Mouse (Mus musculus): ENCODE data around the gene Tmem91. TPM values are rescaled to one million over a fixed set of nuclear protein-coding genes. Genes with fewer than 3 reads are reported as not detected.

Gene Tmem91
- polyA plus RNA-seq, 1 experiment from 2014 or later = 4.0 TPM

Other genes with a start within 250 kb of the Tmem91 start
- 0.23 and 0.51 TPM in 2 replicates for gene Ceacam1, start 197.6 kb downstream of the Tmem91 start, polyA plus RNA-seq (2016; fragmentation: Nextera tagmentation; extraction: Ambion mirVana)
- not detected in 2 replicates for gene Ceacam2, start 135.3 kb downstream of the Tmem91 start, polyA plus RNA-seq (2016; fragmentation: Nextera tagmentation; extraction: Ambion mirVana)
- gene Erich4, start 59.3 kb downstream of the Tmem91 start, polyA plus RNA-seq (2016; fragmentation: Nextera tagmentation; extraction: Ambion mirVana) = not detected in 2 replicates
- 24.0 and 25.1 TPM in 2 replicates for gene Dmac2, start 55.8 kb downstream of the Tmem91 start, polyA plus RNA-seq (2016; fragmentation: Nextera tagmentation; extraction: Ambion mirVana)
- gene B3gnt8, start 48.5 kb downstream of the Tmem91 start, polyA plus RNA-seq (2016; fragmentation: Nextera tagmentation; extraction: Ambion mirVana) = 0.70 and 0.79 TPM in 2 replicates
- gene Bckdha, start 16.2 kb downstream of the Tmem91 start, polyA plus RNA-seq (2016; fragmentation: Nextera tagmentation; extraction: Ambion mirVana) = 36.1 and 38.1 TPM in 2 replicates
- 49.8 and 51.1 TPM in 2 replicates for gene Exosc5, start 16.0 kb downstream of the Tmem91 start, polyA plus RNA-seq (2016; fragmentation: Nextera tagmentation; extraction: Ambion mirVana)
- gene B9d2, start 5.6 kb upstream of the Tmem91 start, polyA plus RNA-seq (2016; fragmentation: Nextera tagmentation; extraction: Ambion mirVana) = 31.3 and 31.6 TPM in 2 replicates
- 1.3 and 1.6 TPM in 2 replicates for gene Tgfb1, start 11.8 kb upstream of the Tmem91 start, polyA plus RNA-seq (2016; fragmentation: Nextera tagmentation; extraction: Ambion mirVana)
- 29.0 and 35.7 TPM in 2 replicates for gene Ccdc97, start 43.9 kb upstream of the Tmem91 start, polyA plus RNA-seq (2016; fragmentation: Nextera tagmentation; extraction: Ambion mirVana)
- gene Hnrnpul1, start 79.6 kb upstream of the Tmem91 start, polyA plus RNA-seq (2016; fragmentation: Nextera tagmentation; extraction: Ambion mirVana) = 78.4 and 86.0 TPM in 2 replicates
- gene Axl, start 113.5 kb upstream of the Tmem91 start, polyA plus RNA-seq (2016; fragmentation: Nextera tagmentation; extraction: Ambion mirVana) = 31.0 and 33.6 TPM in 2 replicates
- gene Cyp2s1, start 141.7 kb upstream of the Tmem91 start, polyA plus RNA-seq (2016; fragmentation: Nextera tagmentation; extraction: Ambion mirVana) = 0.51 and 0.55 TPM in 2 replicates
- not detected in 2 replicates for gene Cyp2b10, start 222.5 kb upstream of the Tmem91 start, polyA plus RNA-seq (2016; fragmentation: Nextera tagmentation; extraction: Ambion mirVana)